Comparison of ENCODE assay signal across 8 mouse cellular contexts in the genomic region with DNA sequence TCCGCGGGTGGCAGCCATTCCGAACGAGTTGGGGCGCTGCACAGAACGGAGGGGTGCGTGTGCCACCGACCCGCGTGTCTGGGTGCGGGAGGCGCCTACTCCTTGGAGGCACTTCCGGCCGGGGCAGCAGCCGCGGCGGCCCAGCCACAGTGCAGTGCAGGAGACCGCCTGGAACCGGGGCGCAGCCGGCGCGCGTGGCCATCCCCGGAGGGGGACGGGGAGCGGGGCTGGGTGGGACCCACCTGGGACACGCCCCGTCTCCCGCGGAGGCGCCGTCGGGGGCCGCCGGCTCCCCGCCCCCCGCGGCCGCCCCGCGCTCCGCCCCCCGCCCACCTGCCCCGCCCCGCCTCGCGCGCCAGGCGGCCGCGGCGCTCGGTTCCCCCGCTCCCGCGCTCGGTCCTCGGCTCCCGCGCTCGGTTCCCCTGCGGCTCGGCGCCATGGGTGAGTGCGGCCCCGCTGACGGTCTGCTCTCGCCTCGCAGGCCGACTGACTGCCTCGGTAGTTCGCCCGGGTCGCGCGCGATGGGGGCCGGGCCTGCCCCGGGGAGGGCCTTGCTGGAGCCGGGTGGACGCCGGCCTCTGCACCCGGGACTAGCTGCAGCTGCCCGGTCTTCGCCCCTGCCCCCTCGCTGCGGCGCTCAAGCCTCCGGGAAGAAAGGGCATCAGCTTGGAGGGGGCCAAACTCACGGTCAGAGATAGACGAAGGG. TPM values are rescaled to one million over a fixed set of nuclear protein-coding genes. Genes with fewer than 3 reads are reported as not detected.
DNase-seq lines count a peak whose midpoint lies in the region; ATAC-seq and TF ChIP-seq lines count a peak whose summit lies in the region.

No protein-coding gene starts in this region.

- peak; percentile 61 for DNase-seq in ovary, adult 18-20 months (ENCODE audit: low spot score)
- DNase-seq in ovary, postnatal 10 days (ENCODE audit: low spot score): no peak
- DNase-seq in embryonic facial prominence, embryonic 11.5 days (ENCODE audit: low spot score): peak; percentile 63
- no peak for DNase-seq in kidney, postnatal 0 days (ENCODE audit: low spot score)
- peak; percentile 67 for DNase-seq in lung, postnatal 10 days
- DNase-seq in right cerebral cortex, adult 2 months (ENCODE audit: low spot score in 2 of 2): peak; percentile 55 to 60
- DNase-seq in yolk sac, embryonic 10.5 days (ENCODE audit: low spot score): peak; percentile 76

- no peaks in the 10 kb centered on the region for H3K9me3 ChIP-seq in embryonic facial prominence, embryonic 11.5 days (replicated peaks; ENCODE audit: control insufficient read depth, low read length)
- H3K9me3 ChIP-seq in heart, embryonic 14.5 days (ENCODE audit: control insufficient read depth, low read length): no peaks in the 10 kb centered on the region
- no peaks in the 10 kb centered on the region for H3K9me3 ChIP-seq in kidney, postnatal 0 days (replicated peaks; ENCODE audit: low read length)

- peaks cover 2% of the 10 kb centered on the region; the same call in 1 of the 2 replicates for H3K4me1 ChIP-seq in embryonic facial prominence, embryonic 11.5 days (ENCODE audit: control insufficient read depth, insufficient read depth, low read length)
- H3K4me1 ChIP-seq in heart, embryonic 14.5 days (ENCODE audit: control insufficient read depth in 2 of 2, insufficient read depth in 2 of 2, low read length in 2 of 2): peaks cover 13% of the 10 kb centered on the region in 2 experiments; a peak in 3 of 4 replicates
- peaks cover 15% of the 10 kb centered on the region for H3K4me1 ChIP-seq in kidney, postnatal 0 days (replicated peaks; ENCODE audit: insufficient read depth, low read length)

- under 1% methylated on average over 56 of the region's 92 CpGs for WGBS in embryonic facial prominence, embryonic 11.5 days
- under 1% methylated on average over 49 of the region's 92 CpGs for WGBS in heart, embryonic 14.5 days
- under 1% methylated on average over 65 of the region's 92 CpGs for WGBS in kidney, postnatal 0 days

- TF ChIP-seq CTCF in kidney, postnatal 0 days (IDR thresholded peaks at IDR 0.05; ENCODE audit: low read depth): no peak; the same call in 1 of the 2 replicates

- peak overlapping the region; percentile 77 for H3K4me3 ChIP-seq in embryonic facial prominence, embryonic 11.5 days (ENCODE audit: low read depth, low read length)
- H3K4me3 ChIP-seq in heart, embryonic 14.5 days (ENCODE audit: control insufficient read depth in 1 of 2, insufficient read depth in 1 of 2, low read depth in 1 of 2, low read length in 2 of 2): peak overlapping the region; percentile 83 to 97
- peak overlapping the region; percentile 82 for H3K4me3 ChIP-seq in kidney, postnatal 0 days (replicated peaks; ENCODE audit: low read depth, low read length)

- H3K27me3 ChIP-seq in embryonic facial prominence, embryonic 11.5 days (ENCODE audit: control insufficient read depth, insufficient read depth, low read length): no peaks in the 10 kb centered on the region
- no peaks in the 10 kb centered on the region for H3K27me3 ChIP-seq in heart, embryonic 14.5 days (ENCODE audit: control insufficient read depth, insufficient read depth, low read length)
- H3K27me3 ChIP-seq in kidney, postnatal 0 days (ENCODE audit: insufficient read depth, low read length): no peaks in the 10 kb centered on the region

- no peak overlapping the region for H3K27ac ChIP-seq in embryonic facial prominence, embryonic 11.5 days (replicated peaks; ENCODE audit: low read depth, low read length)
- H3K27ac ChIP-seq in heart, embryonic 14.5 days (replicated peaks in 1 of 2; ENCODE audit: control insufficient read depth in 1 of 2, insufficient read depth in 1 of 2, low read depth in 2 of 2, low read length in 2 of 2): peak overlapping the region; percentile 38 to 53; a peak in 1 of 4 replicates
- H3K27ac ChIP-seq in kidney, postnatal 0 days: peak overlapping the region; percentile 80

- peak overlapping the region; percentile 90 for H3K4me2 ChIP-seq in embryonic facial prominence, embryonic 11.5 days (ENCODE audit: low read depth, low read length)
- H3K4me2 ChIP-seq in heart, embryonic 14.5 days (ENCODE audit: low read length): peak overlapping the region; percentile 81
- peak overlapping the region; percentile 90 for H3K4me2 ChIP-seq in kidney, postnatal 0 days (ENCODE audit: low read length)

- ATAC-seq in embryonic facial prominence, embryonic 11.5 days (replicated peaks; ENCODE audit: insufficient number of reproducible peaks, low FRiP score, low TSS enrichment, low read depth): peak; percentile 76
- peak; percentile 76 for ATAC-seq in heart, embryonic 14.5 days (ENCODE audit: insufficient number of reproducible peaks, insufficient read depth, low FRiP score, low read depth)
- ATAC-seq in kidney, postnatal 0 days (replicated peaks; ENCODE audit: low FRiP score, low read depth): peak; percentile 73

- no peaks in the 10 kb centered on the region for H3K36me3 ChIP-seq in embryonic facial prominence, embryonic 11.5 days (replicated peaks; ENCODE audit: control insufficient read depth, insufficient read depth, low read depth, low read length)
- no peaks in the 10 kb centered on the region for H3K36me3 ChIP-seq in heart, embryonic 14.5 days (ENCODE audit: control insufficient read depth, insufficient read depth, low read length)
- 0 out of 2 replicates have a peak, but pooled peaks cover 4% of the 10 kb centered on the region for H3K36me3 ChIP-seq in kidney, postnatal 0 days (ENCODE audit: insufficient read depth, low read length)

- peak overlapping the region; percentile 88 for H3K9ac ChIP-seq in embryonic facial prominence, embryonic 11.5 days (replicated peaks; ENCODE audit: low read length)
- H3K9ac ChIP-seq in heart, embryonic 14.5 days (ENCODE audit: low read length): peak overlapping the region; percentile 90
- peak overlapping the region; percentile 84 for H3K9ac ChIP-seq in kidney, postnatal 0 days (ENCODE audit: low read depth, low read length)

RNA-seq across cellular contexts. Expression of a gene that starts 14.4 kb away (rescaled TPM):
- polyA plus RNA-seq in embryonic facial prominence, embryonic 11.5 days (2014; fragmentation: Nextera tagmentation; extraction: Ambion mirVana): 5.3 and 6.8 TPM in 2 replicates
- 8.5 and 8.6 TPM in 2 replicates for polyA plus RNA-seq in heart, embryonic 14.5 days (2014; fragmentation: Nextera tagmentation; extraction: Ambion mirVana)
- 18.3 and 19.3 TPM in 2 replicates for polyA plus RNA-seq in kidney, postnatal 0 days (2015; fragmentation: Nextera tagmentation; extraction: Ambion mirVana)

RNA-seq across cellular contexts. Expression of a gene that starts 29.1 kb away (rescaled TPM):
- polyA plus RNA-seq in embryonic facial prominence, embryonic 11.5 days (2014; fragmentation: Nextera tagmentation; extraction: Ambion mirVana): 0.21 and 0.75 TPM in 2 replicates
- 0.34 and 0.43 TPM in 2 replicates for polyA plus RNA-seq in heart, embryonic 14.5 days (2014; fragmentation: Nextera tagmentation; extraction: Ambion mirVana)
- 0.68 and 0.83 TPM in 2 replicates for polyA plus RNA-seq in kidney, postnatal 0 days (2015; fragmentation: Nextera tagmentation; extraction: Ambion mirVana)

RNA-seq across cellular contexts. Expression of a gene that starts 47.5 kb away (rescaled TPM):
- polyA plus RNA-seq in embryonic facial prominence, embryonic 11.5 days (2014; fragmentation: Nextera tagmentation; extraction: Ambion mirVana): 28.3 and 31.4 TPM in 2 replicates
- polyA plus RNA-seq in heart, embryonic 14.5 days (2014; fragmentation: Nextera tagmentation; extraction: Ambion mirVana): 16.2 and 16.8 TPM in 2 replicates
- polyA plus RNA-seq in kidney, postnatal 0 days (2015; fragmentation: Nextera tagmentation; extraction: Ambion mirVana): 20.0 and 20.5 TPM in 2 replicates

RNA-seq across cellular contexts. Expression of a gene that starts 48.3 kb away (rescaled TPM):
- polyA plus RNA-seq in embryonic facial prominence, embryonic 11.5 days (2014; fragmentation: Nextera tagmentation; extraction: Ambion mirVana): 0.25 and 0.55 TPM in 2 replicates
- 0.09 and 0.20 TPM in 2 replicates for polyA plus RNA-seq in heart, embryonic 14.5 days (2014; fragmentation: Nextera tagmentation; extraction: Ambion mirVana)
- 0.39 and 0.45 TPM in 2 replicates for polyA plus RNA-seq in kidney, postnatal 0 days (2015; fragmentation: Nextera tagmentation; extraction: Ambion mirVana)

RNA-seq across cellular contexts. Expression of a gene that starts 59.2 kb away (rescaled TPM):
- 21.1 and 21.5 TPM in 2 replicates for polyA plus RNA-seq in embryonic facial prominence, embryonic 11.5 days (2014; fragmentation: Nextera tagmentation; extraction: Ambion mirVana)
- 11.5 and 15.8 TPM in 2 replicates for polyA plus RNA-seq in heart, embryonic 14.5 days (2014; fragmentation: Nextera tagmentation; extraction: Ambion mirVana)
- polyA plus RNA-seq in kidney, postnatal 0 days (2015; fragmentation: Nextera tagmentation; extraction: Ambion mirVana): 14.4 and 16.3 TPM in 2 replicates

Comparison
In these comparisons a context has a peak if more than half of its experiments do, and no peak if none do; other contexts are left out.
1. DNase-seq: peak in ovary, adult 18-20 months (single experiment), embryonic facial prominence, embryonic 11.5 days (single experiment), lung, postnatal 10 days (single experiment), right cerebral cortex, adult 2 months (2 of 2) and yolk sac, embryonic 10.5 days (single experiment); none in ovary, postnatal 10 days (single experiment) and kidney, postnatal 0 days (single experiment).
2. Peak in every context shown above with its lines, with median percentiles within 50 percentile points of each other: ATAC-seq, H3K4me2 ChIP-seq, H3K4me3 ChIP-seq and H3K9ac ChIP-seq.